Mouse (Mus musculus) ES-E14 (cell line): ENCODE results near the gene Stum. TPM values are rescaled to one million over a fixed set of nuclear protein-coding genes. Genes with fewer than 3 reads are reported as not detected.

Experiments used
- DNase-seq: peaks from one replicate; pipeline ENCODE4 v3.0.0-alpha.2; 2013; ENCODE audit warnings: low read depth, low spot score
- H3K27ac ChIP-seq: 2 replicates; pipeline ENCODE4 v1.5.1; 2012; ENCODE audit warnings: low read depth, mild to moderate bottlenecking, low read length, moderate library complexity, mixed read lengths; ENCODE audit not compliant: poor library complexity, insufficient read depth, severe bottlenecking
- H3K36me3 ChIP-seq: 2 replicates; pipeline ENCODE4 v1.6.1; 2012; ENCODE audit warnings: mild to moderate bottlenecking, low read length, moderate library complexity, mixed read lengths; ENCODE audit not compliant: control insufficient read depth, poor library complexity, insufficient read depth, severe bottlenecking
- H3K4me1 ChIP-seq, 2 experiments: fragments of 150-350 bp in 1 of 2; sonication (generic) in 1 of 2; 2 replicates each; pipeline ENCODE4 v1.6.1; 2012; ENCODE audit warnings: low read length in 2 of 2, mild to moderate bottlenecking in 1 of 2, mixed read lengths in 1 of 2; ENCODE audit not compliant: control insufficient read depth in 2 of 2, insufficient read depth in 2 of 2, poor library complexity in 1 of 2
- H3K4me3 ChIP-seq, 2 experiments: fragments of 150-350 bp in 1 of 2; sonication (generic) in 1 of 2; 2 replicates each; pipeline ENCODE4 v1.5.1; 2012; ENCODE audit warnings: low read length in 2 of 2, low read depth in 1 of 2, mild to moderate bottlenecking in 1 of 2, mixed read lengths in 1 of 2; ENCODE audit not compliant: insufficient read depth in 1 of 2, poor library complexity in 1 of 2, severe bottlenecking in 1 of 2
- H3K9ac ChIP-seq: 2 replicates; pipeline ENCODE4 v1.6.1; 2012; ENCODE audit warnings: low read depth, mild to moderate bottlenecking, low read length, mixed read lengths; ENCODE audit not compliant: poor library complexity, insufficient read depth, severe bottlenecking
- H3K9me3 ChIP-seq: fragments of 150-350 bp; sonication (generic); 2 replicates; pipeline ENCODE4 v1.6.1; 2012; ENCODE audit warnings: low read depth, mild to moderate bottlenecking, low read length; ENCODE audit not compliant: control insufficient read depth, insufficient read depth
- CHD2 ChIP-seq: IDR thresholded peaks from 2 replicates; pipeline ENCODE4 v1.6.1; 2014; ENCODE audit warnings: mild to moderate bottlenecking, low read depth, low read length, inconsistent platforms
- HCFC1 ChIP-seq: IDR thresholded peaks from 2 replicates; pipeline ENCODE4 v1.6.1; 2012; ENCODE audit warnings: low read length, inconsistent platforms, borderline replicate concordance; ENCODE audit not compliant: insufficient read depth
- MAFK ChIP-seq: IDR thresholded peaks from 2 replicates; pipeline ENCODE4 v1.6.1; 2014; ENCODE audit warnings: mild to moderate bottlenecking, low read depth, low read length, inconsistent platforms; ENCODE audit not compliant: insufficient read depth
- ZC3H11A ChIP-seq: IDR thresholded peaks from 2 replicates; pipeline ENCODE4 v1.6.1; 2012; ENCODE audit warnings: low read depth, mild to moderate bottlenecking, inconsistent platforms, low read length, borderline replicate concordance
- ZNF384 ChIP-seq: IDR thresholded peaks from 2 replicates; pipeline ENCODE4 v1.6.1; 2012; ENCODE audit warnings: low read depth, low read length, inconsistent platforms
- in situ Hi-C, 2 experiments: fragments of 600-800 bp; cut with MboI; formaldehyde crosslinking; loops; one replicate each; pipeline ENCODE4 v1.15.1; 2025; ENCODE audit warnings: low sequenced_read_pairs in 2 of 2, inconsistent platforms in 1 of 2; ENCODE audit not compliant: unreplicated experiment in 2 of 2
- total RNA-seq: library from RNA; depleted of rRNA; stranded (reverse); fragments of 300-350 nt; gene quantifications from 2 replicates; pipeline ENCODE4 v1.2.3, GENCODE M21; 2012

Stum gene
- total RNA-seq, 1 experiment = 0.18 TPM

DNA sequence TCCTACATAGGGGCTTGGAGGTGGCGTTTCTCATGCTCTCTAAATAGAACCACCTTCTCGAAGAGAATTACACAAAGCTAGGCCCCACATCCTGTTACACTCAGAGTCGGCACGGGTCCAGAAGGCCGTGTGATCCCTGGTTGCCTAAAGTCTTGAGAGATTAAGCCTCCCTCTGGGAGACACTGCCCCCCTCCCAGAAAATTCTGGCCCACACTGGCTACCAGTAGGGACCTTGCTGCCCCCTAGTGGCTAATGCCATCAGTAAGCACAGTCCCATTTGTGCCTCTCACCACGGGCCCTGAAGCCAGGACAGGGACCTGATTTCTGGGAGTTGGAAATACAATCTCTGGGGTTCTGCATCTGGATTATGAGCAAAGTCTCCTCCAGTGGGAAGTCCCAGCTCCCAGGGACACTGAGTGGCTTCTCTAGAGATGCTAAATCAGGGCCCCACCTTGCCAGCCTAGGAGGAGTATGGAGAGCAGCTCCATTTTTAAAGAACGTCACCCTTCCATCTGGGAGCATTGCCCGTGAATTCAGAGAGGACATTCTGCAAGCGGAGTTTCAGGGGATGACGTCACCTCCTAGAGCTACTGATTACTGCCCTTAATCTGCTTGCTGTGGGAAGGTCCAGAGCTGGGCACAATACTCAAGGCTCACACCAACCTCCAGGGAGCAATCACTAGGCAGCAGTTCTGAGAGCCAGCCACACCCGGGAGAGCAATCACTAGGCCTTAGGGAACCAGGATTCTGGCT, 61.1 kb downstream of the Stum start:
- Histone ChIP-seq H3K4me1 (peaks cover 0 to 15% of the 10 kb centered on the region in 2 experiments; a peak in 3 of 4 replicates), H3K9ac (no peak overlapping the region), H3K27ac (no peak overlapping the region), H3K9me3 (no peaks in the 10 kb centered on the region), H3K4me3 (peak overlapping the region in 1 of 2 experiments; percentile 21; a peak in 1 of 4 replicates), H3K36me3 (no peaks in the 10 kb centered on the region)
- in situ Hi-C loops = loop anchor here in 1 of 2 experiments (10.0 kb wide), 1 partner anchor 147 kb away; no protein-coding TSS in a partner anchor
- no peak for TF ChIP-seq MAFK
- TF ChIP-seq HCFC1 = no peak
- no peak for TF ChIP-seq ZNF384
- TF ChIP-seq ZC3H11A = 0 out of 2 replicates have a peak, but pooled peaks have one; percentile 27
- DNase-seq = peak; percentile 55

DNA sequence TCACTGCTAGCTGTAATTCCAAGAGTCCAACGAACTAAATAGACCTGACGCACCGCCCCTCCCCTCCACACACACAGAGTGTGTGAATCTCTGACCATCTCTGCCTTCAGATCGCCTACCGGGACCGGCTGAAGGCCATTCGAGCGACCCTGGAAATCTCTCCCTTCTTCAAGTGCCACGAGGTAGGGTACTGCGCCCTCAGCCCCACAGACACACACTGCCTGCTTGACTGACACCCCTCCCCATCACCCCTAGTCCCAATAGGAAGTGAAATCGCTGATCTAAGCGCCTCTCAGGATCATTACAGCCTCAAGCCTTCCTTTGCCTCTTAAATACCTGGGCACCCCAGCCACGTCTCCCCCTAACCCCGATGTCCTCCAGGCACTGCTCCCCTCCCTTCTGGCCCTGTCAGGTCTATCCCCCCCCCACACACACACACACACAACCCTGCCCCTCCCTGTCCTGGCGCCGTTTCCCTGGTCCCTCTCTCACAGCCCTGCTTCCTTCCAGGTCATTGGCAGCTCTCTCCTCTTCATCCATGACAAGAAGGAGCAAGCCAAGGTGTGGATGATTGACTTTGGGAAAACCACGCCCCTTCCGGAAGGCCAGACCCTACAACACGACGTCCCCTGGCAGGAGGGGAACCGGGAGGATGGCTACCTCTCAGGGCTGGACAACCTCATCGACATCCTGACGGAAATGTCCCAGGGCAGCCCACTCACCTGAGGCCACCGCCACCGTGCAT, 62.0 kb downstream of the Stum start:
- Histone ChIP-seq H3K4me3 (peak overlapping the region; percentile 21; a peak in 2 of 4 replicates), H3K9ac (no peak overlapping the region), H3K27ac (no peak overlapping the region), H3K36me3 (no peaks in the 10 kb centered on the region), H3K4me1 (peaks cover 0 to 15% of the 10 kb centered on the region in 2 experiments; a peak in 3 of 4 replicates), H3K9me3 (no peaks in the 10 kb centered on the region)
- in situ Hi-C loops = loop anchor here in 1 of 2 experiments (10.0 kb wide), 1 partner anchor 147 kb away; no protein-coding TSS in a partner anchor
- no peak for DNase-seq
- TF ChIP-seq HCFC1 (no peak), ZNF384 (no peak)

DNA sequence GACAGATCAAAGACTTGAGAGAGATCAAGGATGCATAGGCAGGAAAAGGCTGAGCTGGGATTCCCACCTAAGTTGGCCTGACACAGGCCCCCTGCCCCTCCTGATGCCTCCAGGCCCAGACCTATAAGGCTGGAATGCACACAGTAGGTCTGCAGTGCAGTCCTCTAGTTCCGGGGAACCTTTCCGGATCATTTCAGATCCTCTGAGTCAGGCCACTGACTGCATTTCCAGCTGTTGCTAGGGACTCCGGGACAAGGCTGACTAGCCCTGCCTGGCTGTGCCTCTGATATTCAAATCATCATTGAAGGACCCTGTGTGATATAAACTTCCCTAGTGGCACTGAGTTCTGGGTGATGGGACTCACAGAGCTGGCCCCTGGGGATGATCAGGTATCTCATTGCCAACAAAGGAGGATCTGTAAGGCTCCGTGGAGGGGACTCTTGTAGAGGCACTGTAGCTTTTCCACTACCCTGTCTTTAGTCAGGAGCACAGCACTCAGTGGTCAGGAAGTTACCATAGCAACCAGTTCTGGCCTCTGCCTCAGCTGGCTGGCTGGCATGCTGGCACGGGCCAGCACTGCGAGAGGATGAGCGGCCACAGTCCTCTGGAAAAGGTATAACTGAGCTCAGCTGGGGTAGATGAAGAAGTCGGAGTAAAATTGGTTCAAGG, 62.7 kb downstream of the Stum start:
- Histone ChIP-seq H3K36me3 (no peaks in the 10 kb centered on the region), H3K4me3 (no peak overlapping the region), H3K9ac (no peak overlapping the region), H3K9me3 (no peaks in the 10 kb centered on the region), H3K27ac (no peak overlapping the region), H3K4me1 (peaks cover 0 to 15% of the 10 kb centered on the region in 2 experiments; a peak in 3 of 4 replicates)
- DNase-seq = no peak
- in situ Hi-C loops = loop anchor here in 1 of 2 experiments (10.0 kb wide), 1 partner anchor 146 kb away; no protein-coding TSS in a partner anchor
- no peak for TF ChIP-seq ZC3H11A
- TF ChIP-seq HCFC1 = no peak
- TF ChIP-seq ZNF384 = no peak

GRCm38 (mm10) chr1:180419059-180419458, 64.2 kb downstream of the Stum start:
- TF ChIP-seq ZNF384 = no peak
- no peak for TF ChIP-seq ZC3H11A
- TF ChIP-seq HCFC1 = no peak
- no peak for TF ChIP-seq CHD2
- TF ChIP-seq MAFK = no peak
- Histone ChIP-seq H3K4me3 (no peak overlapping the region), H3K9me3 (no peaks in the 10 kb centered on the region), H3K27ac (no peak overlapping the region), H3K9ac (no peak overlapping the region), H3K36me3 (no peaks in the 10 kb centered on the region), H3K4me1 (peaks cover 0 to 15% of the 10 kb centered on the region in 2 experiments; a peak in 3 of 4 replicates)
- DNase-seq = no peak
- in situ Hi-C loops = no loop called here
